Mouse (Mus musculus) olfactory bulb, adult 2 months (tissue): Measurements from ENCODE around the gene Cyp2w1.

Experiments used
- CTCF ChIP-seq: fragments of 200-500 bp; IDR thresholded peaks from 2 replicates; pipeline ENCODE4 v1.5.1; 2012; ENCODE audit warnings: low read depth, mild to moderate bottlenecking, low read length, moderate library complexity; ENCODE audit not compliant: insufficient read depth
- POLR2A ChIP-seq: fragments of 200-500 bp; IDR thresholded peaks from 2 replicates; pipeline ENCODE4 v1.6.1; 2012; ENCODE audit warnings: mild to moderate bottlenecking, low read depth, low read length, moderate library complexity; ENCODE audit not compliant: insufficient read depth

DNA sequence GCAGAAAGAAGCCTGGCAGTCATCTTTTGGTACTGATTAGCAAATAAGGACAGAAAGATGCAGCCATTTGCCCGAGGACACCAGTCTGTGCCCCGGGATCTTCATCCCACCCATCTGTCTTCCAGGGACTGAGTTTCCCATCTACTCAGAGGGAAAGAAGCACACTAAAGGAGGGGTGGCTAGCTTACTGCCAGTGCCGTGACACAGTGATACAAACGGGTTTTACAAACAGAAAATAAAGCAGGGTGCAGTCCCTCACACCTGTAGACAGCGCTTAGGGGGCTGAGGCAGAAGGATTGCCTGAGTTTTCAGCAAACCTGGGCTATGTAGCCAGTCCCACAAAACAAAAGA, 7.1 kb upstream of the Cyp2w1 start:
- TF ChIP-seq CTCF (no peak), POLR2A (no peak)
